Mouse (Mus musculus): Measurements from ENCODE around the gene Dbndd2. TPM values are rescaled to one million over a fixed set of nuclear protein-coding genes. Genes with fewer than 3 reads are reported as not detected.

Gene Dbndd2
- polyA plus RNA-seq (2012; rRNA removed): 69.4 and 96.9 TPM in 2 replicates

DNA sequence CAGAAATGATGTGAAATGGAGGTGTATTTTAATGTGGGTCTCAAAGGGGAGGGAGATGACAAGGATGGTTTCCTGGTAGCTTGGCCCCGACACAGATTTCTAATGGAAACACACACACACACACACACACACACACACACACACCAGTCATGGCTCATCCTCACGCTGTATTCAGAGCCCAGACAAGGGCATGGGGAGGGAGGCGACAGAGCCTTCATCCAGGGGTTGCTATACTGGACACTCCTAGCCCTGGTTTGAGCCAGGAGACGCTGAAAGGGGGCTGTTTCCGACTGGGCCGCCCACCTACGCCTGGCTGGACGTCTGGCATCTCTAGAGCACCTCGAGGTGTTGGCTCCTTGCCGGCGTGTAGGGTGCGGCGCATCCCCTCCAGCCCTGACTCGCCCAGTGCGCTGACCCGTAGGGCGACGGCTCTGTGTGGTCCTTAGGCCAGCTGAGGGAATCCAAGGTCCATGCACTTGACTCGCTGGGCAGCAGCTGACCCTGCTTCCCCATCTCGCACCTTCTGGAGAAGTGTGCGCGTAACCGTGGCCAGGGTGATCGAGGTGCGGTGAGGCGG is at the start of gene Dbndd2:
Dbndd2 (plus strand) TSS at position 426 of the 577 bp plus-strand sequence.
- DNase-seq (ENCODE audit: low read depth, low spot score): no peak
- 3% methylated on average over 26 of the region's 26 CpGs for WGBS

- WGBS: 12% methylated on average over 8 of the region's 8 CpGs
- no peak for DNase-seq (ENCODE audit: low read depth, low spot score)
These were observed 49.5 kb upstream of the Dbndd2 start for GRCm38 (mm10) chr2:164436215-164436913.

DNA sequence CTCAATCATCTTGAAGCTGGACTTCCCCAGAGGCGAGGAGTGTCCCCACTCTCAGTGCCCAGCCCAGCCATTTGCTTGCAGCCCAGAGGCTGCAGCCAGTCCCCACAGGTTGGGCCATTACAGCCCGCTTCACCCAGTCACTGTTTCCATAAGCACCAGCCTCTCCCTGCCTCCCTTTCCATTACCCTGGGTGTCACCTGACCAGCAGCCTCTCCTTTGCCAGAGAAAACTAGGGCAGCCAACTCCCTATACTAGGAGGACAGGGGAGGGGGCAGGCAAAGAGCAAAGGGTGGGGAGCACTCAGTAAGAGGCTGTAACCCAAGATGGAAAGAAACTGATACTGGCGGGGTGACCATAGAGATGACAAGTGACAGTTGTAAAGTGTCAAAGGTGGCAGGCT is 48.9 kb upstream of the Dbndd2 start:
- 25% methylated on average over 3 of the region's 3 CpGs for WGBS
- no peak for DNase-seq (ENCODE audit: low read depth, low spot score)

GRCm38 (mm10) chr2:164437710-164438109 is 48.2 kb upstream of the Dbndd2 start:
- no peak for DNase-seq (ENCODE audit: low read depth, low spot score)
- WGBS: 22% methylated on average over 6 of the region's 6 CpGs

GRCm38 (mm10) chr2:164438257-164438656 is 47.6 kb upstream of the Dbndd2 start:
- no peak for DNase-seq (ENCODE audit: low read depth, low spot score)
- WGBS: 19% methylated on average over 8 of the region's 8 CpGs

DNA sequence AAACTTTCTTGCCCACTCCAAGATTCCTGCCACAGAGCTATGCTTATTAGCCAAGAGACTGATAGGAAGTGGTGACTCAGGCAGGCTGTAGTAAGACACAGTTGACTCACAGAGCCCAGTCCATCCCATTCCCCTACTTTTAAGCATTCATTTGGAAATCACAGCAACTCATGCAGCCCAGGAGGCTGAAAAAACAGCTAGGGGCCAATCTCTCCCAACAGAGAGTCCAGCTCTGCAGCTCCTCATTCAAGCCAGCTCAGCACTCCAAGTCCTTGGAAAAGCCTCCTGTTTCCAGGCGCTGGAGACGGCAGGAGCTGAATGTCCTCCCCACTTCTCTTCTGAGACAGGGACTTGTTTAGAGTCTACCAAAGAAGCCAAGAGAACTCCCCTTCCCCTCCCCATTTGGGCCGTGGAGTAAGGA is 46.9 kb upstream of the Dbndd2 start:
- 15% methylated on average over 3 of the region's 3 CpGs for WGBS
- DNase-seq (ENCODE audit: low read depth, low spot score): no peak

DNA sequence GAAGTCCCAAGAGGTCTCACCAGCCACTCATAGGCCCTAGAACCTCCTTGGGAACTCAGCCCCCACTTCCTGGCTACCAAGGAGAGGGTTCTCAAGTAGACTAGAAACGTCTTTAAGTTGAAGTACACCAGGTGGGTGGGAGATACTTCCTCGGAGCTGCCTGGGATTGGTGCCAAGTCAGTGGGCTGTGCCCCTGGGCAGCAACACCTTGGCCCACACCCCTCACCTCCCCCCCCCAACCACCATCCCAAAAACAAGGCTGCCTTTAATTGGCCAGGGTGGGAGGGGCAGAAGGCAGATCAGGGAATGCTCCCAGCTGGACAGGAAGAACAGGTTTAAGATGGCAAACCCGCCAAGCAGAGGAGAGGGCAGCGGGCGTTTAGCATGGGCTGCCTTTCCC is 45.6 kb upstream of the Dbndd2 start:
- 25% methylated on average over 5 of the region's 5 CpGs for WGBS
- no peak for DNase-seq (ENCODE audit: low read depth, low spot score)

DNA sequence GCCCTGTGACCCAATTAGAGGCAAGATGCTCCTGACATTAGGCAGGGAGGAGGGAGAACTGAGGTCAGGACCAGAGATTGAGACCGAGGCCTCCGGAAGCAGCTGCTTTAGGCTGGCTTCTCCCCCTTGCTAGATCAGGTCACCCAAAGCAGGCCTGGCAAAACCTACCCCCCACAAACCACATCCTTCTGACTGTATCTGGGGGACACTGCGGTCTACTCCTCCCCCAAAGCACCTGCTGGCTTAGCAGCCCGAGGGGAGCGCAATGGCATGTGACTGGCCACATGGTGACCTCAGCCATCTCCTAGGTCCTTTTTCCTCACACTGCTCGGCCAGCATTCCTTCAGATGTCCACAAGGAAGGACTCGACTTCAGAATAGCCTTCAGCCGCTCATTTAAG is 44.8 kb upstream of the Dbndd2 start:
- WGBS: 14% methylated on average over 8 of the region's 8 CpGs

GRCm38 (mm10) chr2:164441731-164442130 is 44.2 kb upstream of the Dbndd2 start:
- 6% methylated on average over 7 of the region's 7 CpGs for WGBS
- no peak for DNase-seq (ENCODE audit: low read depth, low spot score)

More for the DNA sequence above, 44.8 kb upstream of the Dbndd2 start:
- no peak for DNase-seq (ENCODE audit: low read depth, low spot score)

DNA sequence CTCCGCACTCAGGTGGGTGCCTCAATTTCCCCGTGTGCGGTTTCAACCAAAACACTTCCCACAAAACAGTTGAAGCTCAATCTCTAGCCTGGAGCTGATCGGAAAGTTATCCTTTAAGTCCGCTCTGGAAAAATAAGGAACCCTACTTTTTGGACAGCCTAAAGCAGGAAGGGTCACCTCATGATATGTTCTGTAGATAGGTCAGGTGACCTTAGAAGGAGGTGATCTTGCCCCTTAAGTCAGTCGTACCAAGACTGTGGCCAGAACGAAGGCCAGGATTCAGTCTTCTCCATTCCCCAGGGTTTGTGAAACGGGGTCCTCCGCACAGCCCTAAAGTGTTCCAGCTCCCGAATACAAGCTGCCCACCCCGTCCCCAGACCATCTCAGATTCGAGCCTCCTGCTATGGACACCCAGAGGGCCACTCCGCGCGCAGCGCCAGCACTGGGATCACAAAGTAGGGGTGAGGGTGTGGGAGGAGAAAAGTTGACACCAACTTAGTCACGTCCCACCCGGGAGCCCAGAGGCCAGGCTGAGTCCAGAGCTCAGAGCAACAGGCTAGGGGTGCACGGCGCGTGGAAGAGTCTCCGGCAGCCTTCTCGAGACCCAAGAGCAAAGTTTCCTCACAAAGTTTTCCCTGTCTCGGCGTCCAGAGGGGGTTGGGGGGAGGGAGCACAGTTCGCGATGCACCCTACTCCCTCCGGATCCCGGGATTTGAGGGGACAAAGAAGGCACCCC is 43.4 kb upstream of the Dbndd2 start:
- no peak for DNase-seq (ENCODE audit: low read depth, low spot score)

DNA sequence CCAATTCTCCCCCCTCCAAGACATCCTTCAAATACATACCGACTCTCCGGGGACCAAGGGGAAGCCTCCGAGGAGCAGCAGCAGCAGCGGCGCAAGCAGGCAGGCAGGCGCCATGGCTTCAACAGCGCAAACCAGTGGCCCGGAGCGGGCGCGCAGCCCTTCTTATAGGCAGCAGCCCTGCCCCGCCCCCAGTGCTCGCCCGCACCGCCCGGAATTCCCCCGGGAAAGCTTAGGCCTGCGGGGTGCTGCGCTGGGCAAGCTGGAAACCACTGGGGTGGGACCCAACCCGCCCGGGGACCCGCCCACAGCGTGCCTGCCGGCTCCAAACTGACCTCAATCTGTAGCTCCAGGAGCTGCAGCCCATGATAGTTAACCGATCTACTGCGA is 42.9 kb upstream of the Dbndd2 start:
- under 1% methylated on average over 26 of the region's 26 CpGs for WGBS
- DNase-seq (ENCODE audit: low read depth, low spot score): no peak

More for the DNA sequence above, 43.4 kb upstream of the Dbndd2 start:
- WGBS: 1% methylated on average over 29 of the region's 29 CpGs

DNA sequence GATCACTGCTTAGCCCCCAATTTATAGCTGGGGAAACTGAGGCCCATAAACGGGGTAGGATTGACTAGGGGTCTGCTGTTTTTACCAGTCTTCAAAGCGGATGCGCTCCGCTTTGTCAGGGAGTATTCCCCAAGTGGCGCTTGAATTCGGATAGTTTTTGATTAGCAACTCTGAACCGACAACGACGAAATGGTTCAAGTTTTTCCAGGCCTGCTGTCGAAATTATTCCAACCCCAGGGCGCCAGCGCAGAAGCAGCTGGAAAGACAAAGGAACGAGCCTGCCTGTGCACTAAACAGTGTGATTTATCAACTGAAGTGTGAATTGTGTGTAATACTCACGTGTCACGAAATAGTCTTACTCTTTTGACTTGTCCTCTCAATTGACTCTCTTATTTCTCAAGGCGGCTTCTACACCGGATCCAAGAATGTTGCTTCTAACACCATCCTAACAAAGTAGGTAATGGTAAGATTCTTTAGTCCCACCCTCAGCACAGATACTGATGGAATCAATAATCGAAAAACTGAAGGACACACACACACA is 42.4 kb upstream of the Dbndd2 start, which contains the start of gene Sdc4:
Sdc4 (minus strand) TSS at position 428 of the 541 bp plus-strand sequence.
- no peak for DNase-seq (ENCODE audit: low read depth, low spot score)
- 13% methylated on average over 18 of the region's 18 CpGs for whole genome bisulfite sequencing

GRCm38 (mm10) chr2:164444701-164445100 is 41.2 kb upstream of the Dbndd2 start:
- DNase-seq (ENCODE audit: low read depth, low spot score): no peak
- WGBS: 59% methylated on average over 2 of the region's 2 CpGs

DNA sequence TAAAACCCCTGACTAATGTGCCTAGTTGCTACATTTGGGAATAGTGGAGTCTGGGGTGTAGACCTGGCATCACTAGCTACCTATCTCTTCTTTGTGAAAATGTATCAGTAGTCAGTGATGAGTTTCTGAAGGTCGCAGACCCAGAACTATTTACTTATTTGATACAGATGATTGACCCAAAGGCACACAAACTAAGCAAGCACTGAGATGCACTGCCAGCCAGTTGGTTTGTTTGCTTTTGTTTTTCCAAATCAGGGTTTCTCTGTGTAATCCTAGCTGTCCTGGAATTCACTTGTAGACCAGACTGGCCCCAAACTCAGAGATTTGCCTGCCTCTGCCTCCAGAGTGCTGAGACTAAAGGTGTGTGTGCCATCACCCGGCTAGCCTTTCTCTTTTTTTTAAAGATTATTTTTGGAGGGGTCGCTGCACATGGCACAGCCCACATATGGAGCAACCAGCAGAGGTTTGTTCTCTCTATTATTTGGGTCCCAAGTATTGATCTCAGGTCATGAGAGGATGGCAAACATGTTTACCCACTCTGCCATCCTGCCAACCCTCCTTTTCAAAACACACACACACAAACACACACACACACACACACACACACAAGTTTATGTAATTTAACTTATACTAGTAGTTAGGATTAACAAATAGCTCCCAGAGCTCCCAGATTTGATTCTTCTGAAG is 40.4 kb upstream of the Dbndd2 start:
- WGBS: 83% methylated on average over 3 of the region's 3 CpGs
- no peak for DNase-seq (ENCODE audit: low read depth, low spot score)

DNA sequence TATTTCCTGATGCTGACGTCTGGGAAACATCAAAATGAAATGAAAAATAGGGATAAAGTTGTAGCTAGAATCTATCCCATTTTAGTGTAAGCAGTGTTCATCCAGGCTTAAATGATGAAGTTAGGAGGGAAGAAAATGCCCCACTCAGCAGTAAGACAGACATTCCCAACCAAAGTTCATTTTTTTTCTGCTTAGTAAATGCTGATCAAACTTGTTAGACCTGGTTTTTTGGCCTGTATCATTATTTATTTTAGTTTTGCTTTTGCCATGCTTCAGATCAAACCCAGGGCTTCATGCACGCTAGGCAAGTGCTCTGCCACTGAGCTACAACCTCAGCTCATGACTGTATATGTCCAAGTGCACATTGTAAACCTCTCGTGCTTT is 39.8 kb upstream of the Dbndd2 start:
- WGBS: 80% methylated on average over 3 of the region's 3 CpGs
- no peak for DNase-seq (ENCODE audit: low read depth, low spot score)

GRCm38 (mm10) chr2:164448140-164448539 is 37.8 kb upstream of the Dbndd2 start:
- 81% methylated on average over 1 of the region's 1 CpGs for WGBS
- no peak for DNase-seq (ENCODE audit: low read depth, low spot score)

DNA sequence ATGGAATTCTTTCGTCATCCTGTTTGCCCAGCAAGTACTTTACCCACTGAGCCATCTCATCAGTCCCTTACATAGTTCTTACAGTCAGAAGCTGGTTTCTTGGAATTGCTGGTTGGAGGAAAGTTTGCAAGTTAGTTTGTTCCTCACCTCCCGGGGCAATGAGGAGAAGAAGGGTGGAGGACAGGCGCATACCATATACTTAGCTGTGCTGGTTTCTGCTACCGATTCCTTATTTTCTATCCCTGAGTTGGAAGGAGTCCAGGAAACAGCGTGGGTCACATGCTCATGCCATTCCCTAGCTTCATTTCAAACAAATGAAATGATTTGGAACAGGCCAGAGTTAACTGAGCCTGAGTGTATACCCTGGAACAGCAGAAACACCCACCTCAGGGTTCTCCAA is 37.0 kb upstream of the Dbndd2 start:
- DNase-seq (ENCODE audit: low read depth, low spot score): no peak
- WGBS: 28% methylated on average over 5 of the region's 5 CpGs

- 37% methylated on average over 14 of the region's 14 CpGs for WGBS
- DNase-seq (ENCODE audit: low read depth, low spot score): no peak
These were observed 36.4 kb upstream of the Dbndd2 start for GRCm38 (mm10) chr2:164449341-164450042.

GRCm38 (mm10) chr2:164452000-164452676 is 33.8 kb upstream of the Dbndd2 start:
- 24% methylated on average over 13 of the region's 13 CpGs for WGBS
- no peak for DNase-seq (ENCODE audit: low read depth, low spot score)
